Comparison of ENCODE assay signal across 8 mouse cellular contexts in genomic region chr1:151571838-151572578, GRCm38 (mm10). TPM values are rescaled to one million over a fixed set of nuclear protein-coding genes. Genes with fewer than 3 reads are reported as not detected.
A peak's percentile ranks its signal among the peaks of the same experiment; 100 is the strongest.
DNase-seq lines count a peak whose midpoint lies in the region; ATAC-seq and TF ChIP-seq lines count a peak whose summit lies in the region.

No protein-coding gene starts in this region.

- peak; percentile 37 for ATAC-seq in lung, postnatal 0 days
- no peak for ATAC-seq in forebrain, embryonic 12.5 days (ENCODE audit: low FRiP score)
- ATAC-seq in limb, embryonic 15.5 days (ENCODE audit: insufficient number of reproducible peaks, low FRiP score, low TSS enrichment, low read depth), result no peak

- H3K9me3 ChIP-seq in lung, postnatal 0 days (ENCODE audit: low read length), result no peaks in the 10 kb centered on the region
- H3K9me3 ChIP-seq in forebrain, embryonic 12.5 days, result no peaks in the 10 kb centered on the region
- no peaks in the 10 kb centered on the region for H3K9me3 ChIP-seq in limb, embryonic 15.5 days

- WGBS in lung, postnatal 0 days, result 28% methylated on average over 10 of the region's 10 CpGs
- 27% methylated on average over 10 of the region's 10 CpGs for WGBS in forebrain, embryonic 12.5 days
- WGBS in limb, embryonic 15.5 days, result 25% methylated on average over 10 of the region's 10 CpGs
- 10% methylated on average over 10 of the region's 10 CpGs for WGBS in small intestine, adult 2 months

- no peaks in the 10 kb centered on the region for H3K36me3 ChIP-seq in lung, postnatal 0 days (ENCODE audit: insufficient read depth, low read length)
- no peaks in the 10 kb centered on the region for H3K36me3 ChIP-seq in forebrain, embryonic 12.5 days (replicated peaks)
- no peaks in the 10 kb centered on the region for H3K36me3 ChIP-seq in limb, embryonic 15.5 days
- no peaks in the 10 kb centered on the region for H3K36me3 ChIP-seq in small intestine, adult 2 months (ENCODE audit: control insufficient read depth, insufficient read depth, low read length)

- peak overlapping the region; percentile 73 for H3K4me2 ChIP-seq in lung, postnatal 0 days (replicated peaks; ENCODE audit: low read depth, low read length)
- peak overlapping the region; percentile 73 for H3K4me2 ChIP-seq in forebrain, embryonic 12.5 days
- peak overlapping the region; percentile 91 for H3K4me2 ChIP-seq in limb, embryonic 15.5 days

- peak; percentile 39 for DNase-seq in lung, postnatal 0 days (ENCODE audit: low spot score)
- no peak for DNase-seq in lung, postnatal 25 days (ENCODE audit: low spot score)
- DNase-seq in urinary bladder, adult 2 months (ENCODE audit: low spot score), result no peak
- no peak for DNase-seq in right cerebral cortex, postnatal 4 days
- no peak for DNase-seq in cerebellum, adult 11 months

- TF ChIP-seq EP300 in lung, postnatal 0 days (IDR thresholded peaks at IDR 0.05), result no peak

- peak overlapping the region; percentile 39 for H3K9ac ChIP-seq in lung, postnatal 0 days (replicated peaks; ENCODE audit: low read depth)
- H3K9ac ChIP-seq in forebrain, embryonic 12.5 days, result no peak overlapping the region
- peak overlapping the region; percentile 54 for H3K9ac ChIP-seq in limb, embryonic 15.5 days

- TF ChIP-seq CTCF in lung, postnatal 0 days (IDR thresholded peaks at IDR 0.05), result no peak
- TF ChIP-seq CTCF in small intestine, adult 2 months (IDR thresholded peaks at IDR 0.05; ENCODE audit: extremely low read depth, insufficient read length, insufficient replicate concordance, low read depth, low read length), result no peak

- TF ChIP-seq POLR2A in small intestine, adult 2 months (IDR thresholded peaks at IDR 0.05; ENCODE audit: low read depth, low read length), result no peak

- peak overlapping the region; percentile 47 for H3K4me3 ChIP-seq in lung, postnatal 0 days (ENCODE audit: low read depth, low read length)
- peak overlapping the region; percentile 43 for H3K4me3 ChIP-seq in forebrain, embryonic 12.5 days (replicated peaks)
- peak overlapping the region; percentile 57 for H3K4me3 ChIP-seq in limb, embryonic 15.5 days
- peak overlapping the region; percentile 72 for H3K4me3 ChIP-seq in small intestine, adult 2 months (ENCODE audit: low read depth, low read length)

- 0 out of 2 replicates have a peak overlapping the region, but pooled peaks have one; percentile 27 for H3K27ac ChIP-seq in lung, postnatal 0 days (ENCODE audit: low read length)
- H3K27ac ChIP-seq in forebrain, embryonic 12.5 days, result no peak overlapping the region
- H3K27ac ChIP-seq in limb, embryonic 15.5 days, result peak overlapping the region; percentile 72
- no peak overlapping the region for H3K27ac ChIP-seq in small intestine, adult 2 months (ENCODE audit: insufficient read depth, low read depth, low read length)

- no peaks in the 10 kb centered on the region for H3K27me3 ChIP-seq in lung, postnatal 0 days (replicated peaks; ENCODE audit: insufficient read depth, low read length)
- peaks cover 41% of the 10 kb centered on the region for H3K27me3 ChIP-seq in forebrain, embryonic 12.5 days
- H3K27me3 ChIP-seq in limb, embryonic 15.5 days, result peaks cover 7% of the 10 kb centered on the region; the same call in 1 of the 2 replicates
- H3K27me3 ChIP-seq in small intestine, adult 2 months (ENCODE audit: control insufficient read depth, insufficient read depth, low read length), result no peaks in the 10 kb centered on the region

- H3K4me1 ChIP-seq in lung, postnatal 0 days (ENCODE audit: insufficient read depth, low read depth, low read length), result peaks cover 6% of the 10 kb centered on the region; the same call in 1 of the 2 replicates
- peaks cover 9% of the 10 kb centered on the region for H3K4me1 ChIP-seq in forebrain, embryonic 12.5 days
- H3K4me1 ChIP-seq in limb, embryonic 15.5 days, result peaks cover 18% of the 10 kb centered on the region
- peaks cover 3% of the 10 kb centered on the region; the same call in 1 of the 2 replicates for H3K4me1 ChIP-seq in small intestine, adult 2 months (ENCODE audit: control insufficient read depth, insufficient read depth, insufficient read length, low read length)

RNA-seq across cellular contexts. Expression of gene Fam129a, which starts 1.0 kb away (rescaled TPM):
- polyA plus RNA-seq in lung, postnatal 0 days (2015; fragmentation: Nextera tagmentation; extraction: Ambion mirVana), result 12.9 and 13.1 TPM in 2 replicates
- polyA plus RNA-seq in forebrain, embryonic 12.5 days (2016; fragmentation: Nextera tagmentation; extraction: Ambion mirVana), result 1.4 and 1.7 TPM in 2 replicates
- polyA plus RNA-seq in limb, embryonic 15.5 days (2015; fragmentation: Nextera tagmentation; extraction: Ambion mirVana), result 24.2 and 25.2 TPM in 2 replicates
- 1.6 TPM in 2 replicates for polyA plus RNA-seq in small intestine, adult 2 months (2012; rRNA removed)
- 112 and 160 TPM in 2 replicates for polyA plus RNA-seq in urinary bladder, adult 2 months (2012; rRNA removed)

Comparison
In these comparisons a context has a peak if more than half of its experiments do, and no peak if none do; other contexts are left out.
1. H3K27ac ChIP-seq: peak in lung, postnatal 0 days (single experiment) and limb, embryonic 15.5 days (single experiment); none in forebrain, embryonic 12.5 days (single experiment) and small intestine, adult 2 months (single experiment).
2. Peak in every context shown above with its lines, with median percentiles within 50 percentile points of each other: H3K4me2 ChIP-seq and H3K4me3 ChIP-seq.